Mouse (Mus musculus) forebrain, embryonic 14.5 days (tissue): ENCODE measurements at regions not wholly inside any gene's neighbourhood (a gene's known extent, or its start where the extent isn't known, plus 50 kb on each side); places are given as distances from the start of the nearest gene placed in this dataset.

Experiments used
- ATAC-seq: fragments of 200-750 bp; cut with Nextera tagmentation; 2 replicates; pipeline ENCODE4 v1.8.0; 2017; ENCODE audit warnings: mild to moderate bottlenecking, moderate library complexity
- DNase-seq: peaks from one replicate; pipeline ENCODE4 v3.0.0-alpha.2; 2015; ENCODE audit warnings: low spot score
- H3K27ac ChIP-seq: fragments of 300-500 bp; sonication (generic); 2 replicates; pipeline ENCODE4 v1.5.1; 2014; ENCODE audit warnings: low read depth, mild to moderate bottlenecking, control low read depth, low read length, moderate library complexity
- H3K27me3 ChIP-seq: fragments of 300-500 bp; sonication (generic); replicated peaks from 2 replicates; pipeline ENCODE4 v1.6.1; 2014; ENCODE audit warnings: low read length, control low read depth, mixed read lengths; ENCODE audit not compliant: control insufficient read depth, insufficient read depth
- H3K36me3 ChIP-seq: fragments of 300-500 bp; sonication (generic); 2 replicates; pipeline ENCODE4 v1.6.1; 2014; ENCODE audit warnings: low read length, control low read depth; ENCODE audit not compliant: control insufficient read depth, insufficient read depth
- H3K4me1 ChIP-seq: fragments of 300-500 bp; sonication (generic); 2 replicates; pipeline ENCODE4 v1.6.1; 2014; ENCODE audit warnings: antibody characterized with exemption, low read length, control low read depth; ENCODE audit not compliant: control insufficient read depth, insufficient read depth
- H3K4me2 ChIP-seq: fragments of 300-500 bp; sonication (generic); 2 replicates; pipeline ENCODE4 v1.6.1; 2014; ENCODE audit warnings: mild to moderate bottlenecking, control low read depth, low read length
- H3K4me3 ChIP-seq: fragments of 300-500 bp; sonication (generic); 2 replicates; pipeline ENCODE4 v1.5.1; 2014; ENCODE audit warnings: low read depth, low read length, control low read depth
- H3K9ac ChIP-seq: fragments of 300-500 bp; sonication (generic); 2 replicates; pipeline ENCODE4 v1.6.1; 2014; ENCODE audit warnings: mild to moderate bottlenecking, low read length, control low read depth, moderate library complexity
- H3K9me3 ChIP-seq: fragments of 300-500 bp; sonication (generic); replicated peaks from 2 replicates; pipeline ENCODE4 v1.6.1; 2016; ENCODE audit warnings: low read length, control low read depth, mixed read lengths; ENCODE audit not compliant: control insufficient read depth
- WGBS: fragments of 180-500 bp; shearing (Covaris S2); extraction: QIAGEN DNeasy Blood & Tissue Kit; methylation state at CpG from one replicate; pipeline ENCODE4 v1.1.7; 2014; 5-methylcytosine and 5-hydroxymethylcytosine counted together

DNA sequence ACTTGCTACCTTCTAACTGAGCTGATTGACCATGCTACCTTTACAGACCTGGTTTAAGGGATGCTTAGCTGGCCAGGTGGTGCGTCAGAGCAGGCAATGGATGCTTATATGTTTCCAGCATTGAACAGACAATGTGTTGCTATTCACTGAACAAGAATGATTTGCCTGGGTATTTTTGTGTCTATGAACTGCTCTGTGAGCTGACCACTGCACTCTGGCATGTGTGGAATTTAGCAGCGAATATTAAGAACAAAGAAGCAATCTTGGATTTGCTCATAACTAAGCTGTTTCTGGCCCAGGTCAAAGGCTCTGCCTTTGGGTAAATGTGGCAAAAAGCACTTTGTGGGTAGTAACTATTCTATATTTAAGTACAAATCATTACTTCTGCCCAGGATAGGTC, 58.3 kb upstream of the Ccdc39 start:
- 78% methylated on average over 2 of the region's 2 CpGs for WGBS
- Histone ChIP-seq H3K27me3 (peaks cover 25% of the 10 kb centered on the region), H3K4me2 (no peak overlapping the region), H3K9me3 (no peaks in the 10 kb centered on the region), H3K27ac (no peak overlapping the region), H3K9ac (no peak overlapping the region), H3K36me3 (no peaks in the 10 kb centered on the region), H3K4me1 (peaks cover 7% of the 10 kb centered on the region; the same call in 1 of the 2 replicates), H3K4me3 (no peak overlapping the region)
- no peak for DNase-seq
- no peak for ATAC-seq

GRCm38 (mm10) chr3:33903326-33903725, 59.2 kb upstream of the Ccdc39 start:
- Histone ChIP-seq H3K4me3 (no peak overlapping the region), H3K4me2 (no peak overlapping the region), H3K9ac (no peak overlapping the region), H3K36me3 (no peaks in the 10 kb centered on the region), H3K9me3 (no peaks in the 10 kb centered on the region), H3K4me1 (peaks cover 7% of the 10 kb centered on the region; the same call in 1 of the 2 replicates), H3K27me3 (peaks cover 29% of the 10 kb centered on the region), H3K27ac (no peak overlapping the region)
- no peak for DNase-seq
- 68% methylated on average over 8 of the region's 8 CpGs for WGBS
- ATAC-seq = no peak

- ATAC-seq (no peak), DNase-seq (no peak)
- Histone ChIP-seq H3K4me3 (no peak overlapping the region), H3K9ac (no peak overlapping the region), H3K9me3 (no peaks in the 10 kb centered on the region), H3K4me2 (no peak overlapping the region), H3K27me3 (peaks cover 29% of the 10 kb centered on the region), H3K27ac (no peak overlapping the region), H3K4me1 (peaks cover 7% of the 10 kb centered on the region; the same call in 1 of the 2 replicates), H3K36me3 (no peaks in the 10 kb centered on the region)
- 47% methylated on average over 4 of the region's 4 CpGs for WGBS
Observed at GRCm38 (mm10) chr3:33903816-33904215, 59.7 kb upstream of the Ccdc39 start.

DNA sequence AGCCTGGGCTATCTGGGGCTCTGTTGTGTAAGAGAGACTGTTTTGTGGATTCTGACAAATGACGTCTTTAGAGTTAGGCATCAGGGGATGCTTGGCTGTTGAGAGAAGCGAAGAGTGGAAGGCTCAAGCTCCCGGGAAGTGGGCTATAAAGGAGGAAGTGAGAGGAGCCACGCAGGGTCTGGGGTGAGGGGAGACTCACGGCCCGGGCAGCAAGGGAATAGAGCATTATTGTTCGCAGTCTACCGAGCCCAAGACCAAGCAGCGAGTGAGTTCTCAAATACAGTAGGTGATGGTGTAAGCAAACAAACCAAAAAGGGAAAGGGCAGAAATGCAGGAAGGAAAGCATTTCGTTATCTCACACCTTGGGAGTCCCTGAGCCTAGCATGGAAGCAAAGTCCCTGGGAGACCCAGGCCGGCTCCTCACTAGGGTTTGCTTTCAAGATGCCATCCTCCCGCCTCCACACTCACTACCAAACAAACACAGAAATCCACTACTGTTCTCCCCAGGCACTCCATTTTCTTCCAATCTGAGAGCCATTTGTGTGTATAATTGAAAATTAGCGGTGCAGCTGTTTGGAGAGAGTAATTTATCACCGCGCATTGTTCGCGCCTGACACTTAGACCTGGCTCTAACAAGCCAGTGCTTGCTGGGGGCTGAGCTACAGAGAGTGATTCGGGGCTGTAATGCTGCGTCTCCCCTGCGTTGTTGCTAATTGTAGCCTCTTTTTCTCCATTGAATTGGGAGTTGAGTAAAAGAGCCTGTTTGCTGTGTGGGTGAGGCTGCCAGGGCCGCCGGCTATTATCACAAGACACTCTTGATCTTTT, 61.0 kb upstream of the Ccdc39 start:
- Histone ChIP-seq H3K4me1 (peaks cover 7% of the 10 kb centered on the region; the same call in 1 of the 2 replicates), H3K27ac (peak overlapping the region; percentile 65; the same call in 1 of the 2 replicates), H3K36me3 (no peaks in the 10 kb centered on the region), H3K9ac (peak overlapping the region; percentile 10; the same call in 1 of the 2 replicates), H3K9me3 (no peaks in the 10 kb centered on the region), H3K27me3 (peaks cover 29% of the 10 kb centered on the region), H3K4me3 (peak overlapping the region; percentile 5; the same call in 1 of the 2 replicates), H3K4me2 (peak overlapping the region; percentile 35)
- peak; percentile 94 for DNase-seq
- ATAC-seq = peak; percentile 94
- 7% methylated on average over 22 of the region's 22 CpGs for WGBS

- H3K9ac ChIP-seq = no peak overlapping the region
- no peak overlapping the region for H3K4me3 ChIP-seq
Observed at GRCm38 (mm10) chr3:33905679-33906007, 61.5 kb upstream of the Ccdc39 start.

DNA sequence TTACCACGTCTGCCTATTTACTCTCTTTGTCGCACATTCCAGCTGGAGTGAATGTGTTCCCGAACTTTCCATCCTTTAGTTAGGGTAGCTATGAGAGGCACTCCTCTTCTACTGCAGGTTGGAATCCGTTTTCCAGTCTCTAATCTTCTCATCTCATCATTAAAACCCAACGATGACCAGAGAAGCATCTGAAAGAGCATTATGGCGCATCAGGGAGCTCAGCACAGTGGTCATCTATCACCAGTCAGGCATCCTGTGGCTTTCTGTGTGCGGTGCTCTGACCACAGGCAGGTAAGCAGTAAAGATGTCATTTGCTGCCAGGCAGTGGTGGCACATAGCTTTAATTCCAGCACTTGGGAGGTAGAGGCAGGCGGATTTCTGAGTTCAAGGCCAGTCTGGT, 63.0 kb upstream of the Ccdc39 start:
- Histone ChIP-seq H3K27me3 (peaks cover 18% of the 10 kb centered on the region), H3K4me1 (peaks cover 7% of the 10 kb centered on the region; the same call in 1 of the 2 replicates), H3K4me2 (no peak overlapping the region), H3K9ac (no peak overlapping the region), H3K4me3 (no peak overlapping the region), H3K36me3 (no peaks in the 10 kb centered on the region), H3K9me3 (no peaks in the 10 kb centered on the region), H3K27ac (no peak overlapping the region)
- no peak for ATAC-seq
- WGBS = 89% methylated on average over 8 of the region's 8 CpGs
- DNase-seq = no peak

More at GRCm38 (mm10) chr3:33905679-33906007, 61.5 kb upstream of the Ccdc39 start:
- H3K27ac ChIP-seq = no peak overlapping the region
- peaks cover 26% of the 10 kb centered on the region for H3K27me3 ChIP-seq
- H3K4me2 ChIP-seq = peak overlapping the region; percentile 35
- peaks cover 7% of the 10 kb centered on the region; the same call in 1 of the 2 replicates for H3K4me1 ChIP-seq
- no peak for DNase-seq
- no peaks in the 10 kb centered on the region for H3K36me3 ChIP-seq
- under 1% methylated on average over 5 of the region's 5 CpGs for WGBS
- no peak; the same call in 1 of the 2 replicates for ATAC-seq
- no peaks in the 10 kb centered on the region for H3K9me3 ChIP-seq

- H3K4me2 ChIP-seq = no peak overlapping the region
- no peaks in the 10 kb centered on the region for H3K9me3 ChIP-seq
- no peak overlapping the region for H3K27ac ChIP-seq
- H3K36me3 ChIP-seq = no peaks in the 10 kb centered on the region
- ATAC-seq = no peak
- WGBS = 86% methylated on average over 9 of the region's 9 CpGs
- no peak overlapping the region for H3K4me3 ChIP-seq
- H3K27me3 ChIP-seq = peaks cover 11% of the 10 kb centered on the region
- DNase-seq = no peak
- no peaks in the 10 kb centered on the region for H3K4me1 ChIP-seq
- no peak overlapping the region for H3K9ac ChIP-seq
Observed at GRCm38 (mm10) chr3:33911559-33911958, 67.4 kb upstream of the Ccdc39 start.

DNA sequence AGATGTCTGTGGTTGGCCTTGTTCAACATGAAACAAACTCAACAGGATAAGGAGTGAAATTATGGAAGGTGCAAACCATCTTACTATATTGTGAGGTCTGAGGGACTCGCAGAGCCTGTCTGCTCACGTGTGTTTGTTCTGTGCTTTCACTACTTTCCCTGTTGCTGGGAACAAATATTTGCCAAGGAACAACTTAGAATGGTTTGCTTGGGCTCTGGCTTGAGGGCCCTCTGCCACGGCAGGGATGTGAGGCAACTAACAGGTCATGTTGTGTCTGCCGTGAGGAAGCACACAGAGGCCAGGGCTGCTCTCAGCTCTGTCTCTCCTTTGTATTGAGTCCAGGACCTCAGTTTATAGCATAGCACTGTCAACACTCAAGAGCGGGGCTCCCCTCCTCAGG, 69.4 kb upstream of the Ccdc39 start:
- Histone ChIP-seq H3K27me3 (no peaks in the 10 kb centered on the region; the same call in 1 of the 2 replicates), H3K4me1 (no peaks in the 10 kb centered on the region)
- no peak for ATAC-seq

GRCm38 (mm10) chr3:33914386-33914785, 70.3 kb upstream of the Ccdc39 start:
- ATAC-seq = no peak
- Histone ChIP-seq H3K27ac (no peak overlapping the region), H3K9me3 (no peaks in the 10 kb centered on the region), H3K4me3 (no peak overlapping the region), H3K27me3 (no peaks in the 10 kb centered on the region; the same call in 1 of the 2 replicates), H3K4me2 (no peak overlapping the region), H3K9ac (no peak overlapping the region), H3K36me3 (no peaks in the 10 kb centered on the region), H3K4me1 (no peaks in the 10 kb centered on the region)
- no peak for DNase-seq
- 69% methylated on average over 9 of the region's 9 CpGs for WGBS

More for the DNA sequence above, 69.4 kb upstream of the Ccdc39 start:
- DNase-seq = no peak
- H3K4me3 ChIP-seq = no peak overlapping the region
- no peak overlapping the region for H3K9ac ChIP-seq
- no peaks in the 10 kb centered on the region for H3K9me3 ChIP-seq
- H3K27ac ChIP-seq = no peak overlapping the region
- H3K36me3 ChIP-seq = no peaks in the 10 kb centered on the region
- no peak overlapping the region for H3K4me2 ChIP-seq
- WGBS = 91% methylated on average over 5 of the region's 5 CpGs
